Mouse (Mus musculus): ENCODE measurements around the gene Smpdl3b. TPM values are rescaled to one million over a fixed set of nuclear protein-coding genes. Genes with fewer than 3 reads are reported as not detected.
"Not testable (repeated sequence)": the region's sequence is repeated elsewhere in the genome, so short reads cannot be mapped to it uniquely, and the experiment has no call there.

Smpdl3b gene
- total RNA-seq, 4 experiments from 2014 or later: 1.4 to 5.1 (median 3.1) TPM

GRCm38 (mm10) chr4:132778562-132779201 is 21.6 kb upstream of the Smpdl3b start:
- no peak for DNase-seq

GRCm38 (mm10) chr4:132776764-132777163 is 19.7 kb upstream of the Smpdl3b start:
- peak; percentile 35 for DNase-seq

DNA sequence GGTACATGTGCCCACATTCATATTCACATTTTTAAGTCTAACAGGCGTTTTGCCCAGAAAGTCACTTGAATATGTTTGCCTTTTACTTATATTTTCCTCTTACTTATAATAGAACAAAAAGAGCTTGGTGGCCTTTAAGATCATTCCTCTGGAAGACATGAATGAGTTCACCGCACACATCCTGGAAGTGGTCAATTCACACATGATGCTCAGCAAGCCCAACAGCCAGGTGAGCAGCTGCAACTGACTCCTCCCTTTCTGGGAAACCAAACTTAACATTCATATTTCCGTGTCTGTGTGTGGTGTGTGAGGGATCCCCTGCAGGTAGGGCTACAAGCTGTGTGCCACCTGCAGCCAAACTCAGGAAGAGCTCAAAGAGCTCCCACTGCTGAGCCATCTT is 17.9 kb upstream of the Smpdl3b start:
- DNase-seq: no peak

- no peak for DNase-seq
Observed at GRCm38 (mm10) chr4:132771776-132772175, 14.7 kb upstream of the Smpdl3b start.

DNA sequence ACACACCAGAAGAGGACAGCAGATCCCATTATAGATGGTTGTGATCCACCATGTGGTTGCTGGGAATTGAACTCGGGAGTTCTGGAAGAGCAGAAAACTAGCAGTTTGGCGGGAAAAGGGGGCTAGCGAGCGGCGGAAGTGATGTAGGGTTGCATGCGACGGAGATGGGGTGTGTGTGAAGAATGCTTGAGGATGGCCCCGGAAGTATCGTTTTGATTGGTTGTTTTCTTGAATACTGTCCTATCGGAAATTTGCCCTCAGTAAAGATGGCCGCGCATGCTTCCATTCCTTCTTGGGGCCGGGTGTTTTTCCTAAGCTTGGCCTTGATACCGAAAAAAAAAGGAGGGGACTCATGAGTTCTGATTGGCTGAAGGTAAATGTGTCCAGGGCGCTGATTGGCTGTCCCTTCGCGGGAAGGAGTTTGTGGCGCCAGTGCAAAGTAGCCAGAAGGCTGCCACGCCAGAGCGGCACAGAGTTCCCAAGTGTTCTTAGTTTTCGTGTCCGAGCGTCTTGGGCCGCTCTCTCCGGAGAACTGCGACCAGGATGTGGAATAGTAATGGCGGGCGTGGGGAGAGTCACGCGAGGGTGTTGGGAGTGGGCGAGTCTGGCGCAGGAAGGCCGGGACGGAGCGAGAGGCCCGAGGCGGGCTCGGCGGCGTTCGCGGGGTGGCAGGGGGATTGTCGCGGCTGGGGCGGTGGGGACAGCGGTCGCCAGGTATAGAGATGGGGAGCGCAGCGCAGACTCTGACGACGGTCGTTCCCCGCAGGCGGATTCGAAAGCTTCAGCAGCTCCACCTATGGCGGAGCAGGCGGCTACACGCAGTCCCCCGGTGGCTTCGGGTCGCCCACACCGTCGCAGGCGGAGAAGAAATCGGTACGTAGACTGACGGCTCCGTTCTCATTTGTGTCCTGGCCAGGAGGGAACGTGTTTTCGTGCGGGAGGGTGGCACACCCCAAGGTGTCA is 11.1 kb upstream of the Smpdl3b start, which contains the start of gene Rpa2:
Gene Rpa2, plus strand, starts transcription at position 419 of the 963 bp plus-strand sequence.
- DNase-seq: peak; percentile 98

- DNase-seq: not testable (repeated sequence)
Observed at GRCm38 (mm10) chr4:132763125-132763524, 6.1 kb upstream of the Smpdl3b start.

GRCm38 (mm10) chr4:132762602-132763001 is 5.5 kb upstream of the Smpdl3b start:
- no peak for DNase-seq

- DNase-seq: no peak
Observed at GRCm38 (mm10) chr4:132760296-132760695, 3.2 kb upstream of the Smpdl3b start.

DNA sequence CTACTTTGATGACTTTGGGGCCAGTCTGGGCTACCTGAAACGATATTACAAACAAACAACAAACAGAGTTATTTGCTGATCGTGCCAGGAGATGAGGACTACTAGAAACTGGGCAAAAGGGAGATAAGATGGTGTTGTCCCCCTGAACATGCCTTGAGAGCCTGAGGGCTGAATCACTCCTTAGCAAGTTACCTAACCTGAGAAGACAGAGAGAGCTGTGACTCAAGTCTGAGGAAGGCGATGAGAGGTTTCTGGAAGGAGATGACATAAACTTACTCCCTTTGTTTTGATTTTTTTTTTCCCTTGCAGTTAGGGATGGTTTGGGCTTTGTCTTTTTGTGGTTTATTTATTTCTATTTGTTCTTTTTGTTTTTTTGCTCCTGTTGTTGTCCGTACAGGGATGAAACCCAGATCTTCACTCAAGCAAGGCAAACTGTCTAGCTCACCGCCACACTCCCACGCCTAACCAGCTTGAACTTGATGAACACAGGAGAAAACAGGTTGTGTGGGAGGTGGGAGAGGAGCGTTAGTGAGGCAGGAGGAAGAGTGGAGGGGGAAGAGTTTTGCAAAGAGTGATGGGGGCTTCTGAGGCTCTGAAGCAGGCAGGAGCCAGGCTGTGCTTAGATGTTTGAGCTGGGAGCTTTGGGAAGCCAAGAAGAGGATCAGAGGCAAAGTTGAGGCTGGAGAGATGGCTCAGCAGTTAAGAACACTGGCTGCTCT is 740 bp upstream of the Smpdl3b start:
- no peak for DNase-seq

DNA sequence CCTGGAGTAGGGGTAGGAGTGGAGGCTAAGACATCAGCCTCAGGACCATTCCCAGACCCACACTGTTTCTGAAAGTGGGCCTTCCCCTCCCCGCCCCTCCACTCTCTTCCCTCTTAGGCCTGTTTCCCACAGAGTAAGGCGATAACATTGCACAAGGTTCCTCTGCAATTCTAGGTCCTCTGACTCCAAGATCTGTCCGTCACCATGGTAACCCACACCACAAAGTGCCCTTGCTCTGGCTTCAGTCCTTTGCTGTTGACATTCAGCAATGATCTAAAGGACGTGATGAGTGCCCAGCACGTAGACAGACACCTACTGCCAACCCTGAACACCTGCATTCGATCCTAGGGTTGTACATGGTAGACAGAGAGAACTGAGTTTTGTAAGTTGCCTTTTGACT is 4.1 kb downstream of the Smpdl3b start:
- DNase-seq: no peak

DNA sequence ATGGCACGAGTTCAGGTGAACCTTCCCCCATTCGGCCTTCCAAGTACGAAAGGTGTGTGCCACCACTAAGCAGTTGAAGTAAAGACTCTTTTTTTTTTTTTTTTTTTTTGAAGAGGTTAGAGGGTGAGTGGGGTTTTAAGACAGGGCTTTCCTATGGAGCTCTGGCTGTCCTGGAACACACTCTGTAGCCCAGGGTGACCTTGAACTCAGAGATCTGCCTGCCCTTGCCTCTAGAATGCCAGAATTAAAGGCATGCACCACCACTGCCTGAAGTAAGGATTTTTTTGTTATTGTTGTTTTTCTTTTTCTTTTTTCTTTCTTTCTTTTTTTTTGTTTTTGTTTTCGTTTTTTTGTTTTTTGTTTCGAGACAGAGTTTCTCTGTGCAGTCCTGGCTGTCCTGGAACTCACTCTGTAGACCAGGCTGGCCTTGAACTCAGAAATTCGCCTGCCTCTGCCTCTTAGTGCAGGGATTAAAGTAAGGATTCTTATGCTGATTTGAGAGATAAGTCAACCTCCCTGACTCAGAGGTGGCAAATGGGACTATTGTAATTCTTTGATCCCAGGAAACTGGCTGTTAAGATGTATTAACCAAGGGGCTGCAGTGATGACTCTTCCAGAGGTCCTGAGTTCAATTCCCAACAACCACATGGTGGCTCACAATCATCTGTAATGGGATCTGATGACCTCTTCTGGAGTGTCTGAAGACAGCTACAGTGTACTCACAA is 7.6 kb downstream of the Smpdl3b start:
- no peak for DNase-seq

DNA sequence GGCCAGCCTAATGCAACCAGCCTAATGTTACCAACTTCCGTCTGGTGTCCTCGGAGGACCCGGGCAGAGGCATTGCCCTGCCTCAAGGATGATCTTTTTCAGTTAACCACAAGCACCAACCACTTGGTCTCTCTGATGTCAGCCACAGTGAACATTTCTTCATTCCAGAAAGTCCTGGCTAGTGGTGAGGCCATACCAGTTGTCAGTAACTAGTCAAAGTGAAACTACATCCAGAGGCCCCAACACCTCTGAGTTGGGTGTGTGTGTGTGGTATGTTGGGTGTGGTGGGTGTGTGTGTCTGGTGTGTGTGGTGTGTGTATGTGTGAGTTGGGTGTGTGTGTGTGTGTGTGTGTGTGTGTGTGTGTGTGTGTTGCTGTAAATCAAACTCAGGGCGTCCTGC is 8.3 kb downstream of the Smpdl3b start:
- DNase-seq: no peak

DNA sequence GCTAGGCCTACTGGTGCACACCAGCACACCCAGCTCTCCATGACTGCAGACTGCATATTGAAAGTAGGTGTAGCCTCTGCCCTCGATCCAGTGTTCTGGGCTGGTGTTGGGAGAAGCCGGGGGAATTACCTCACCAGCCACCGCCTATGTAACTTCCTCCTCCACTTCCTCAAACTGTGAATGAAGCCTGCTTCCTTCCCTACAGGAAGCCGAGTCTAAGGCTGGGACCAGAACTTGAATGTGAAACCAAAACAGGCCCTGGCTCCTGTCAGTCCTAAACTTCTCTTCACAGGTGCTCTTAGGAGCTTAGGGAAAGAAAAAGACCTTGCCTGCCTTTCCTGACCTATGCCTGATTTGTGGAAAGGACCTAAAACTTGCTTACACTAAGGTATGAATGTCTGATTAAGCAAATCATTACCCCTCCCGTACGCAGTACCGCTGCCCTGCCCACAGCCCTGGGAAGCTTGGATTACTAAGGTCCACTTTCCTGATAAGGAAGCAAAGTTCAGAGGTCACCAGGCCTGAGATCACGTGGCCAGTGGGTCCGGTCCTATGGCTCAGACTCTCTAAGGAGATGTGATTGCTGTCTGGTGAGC is 9.3 kb downstream of the Smpdl3b start:
- peak; percentile 17 for DNase-seq

GRCm38 (mm10) chr4:132746911-132747517 is 10.0 kb downstream of the Smpdl3b start:
- DNase-seq: no peak

DNA sequence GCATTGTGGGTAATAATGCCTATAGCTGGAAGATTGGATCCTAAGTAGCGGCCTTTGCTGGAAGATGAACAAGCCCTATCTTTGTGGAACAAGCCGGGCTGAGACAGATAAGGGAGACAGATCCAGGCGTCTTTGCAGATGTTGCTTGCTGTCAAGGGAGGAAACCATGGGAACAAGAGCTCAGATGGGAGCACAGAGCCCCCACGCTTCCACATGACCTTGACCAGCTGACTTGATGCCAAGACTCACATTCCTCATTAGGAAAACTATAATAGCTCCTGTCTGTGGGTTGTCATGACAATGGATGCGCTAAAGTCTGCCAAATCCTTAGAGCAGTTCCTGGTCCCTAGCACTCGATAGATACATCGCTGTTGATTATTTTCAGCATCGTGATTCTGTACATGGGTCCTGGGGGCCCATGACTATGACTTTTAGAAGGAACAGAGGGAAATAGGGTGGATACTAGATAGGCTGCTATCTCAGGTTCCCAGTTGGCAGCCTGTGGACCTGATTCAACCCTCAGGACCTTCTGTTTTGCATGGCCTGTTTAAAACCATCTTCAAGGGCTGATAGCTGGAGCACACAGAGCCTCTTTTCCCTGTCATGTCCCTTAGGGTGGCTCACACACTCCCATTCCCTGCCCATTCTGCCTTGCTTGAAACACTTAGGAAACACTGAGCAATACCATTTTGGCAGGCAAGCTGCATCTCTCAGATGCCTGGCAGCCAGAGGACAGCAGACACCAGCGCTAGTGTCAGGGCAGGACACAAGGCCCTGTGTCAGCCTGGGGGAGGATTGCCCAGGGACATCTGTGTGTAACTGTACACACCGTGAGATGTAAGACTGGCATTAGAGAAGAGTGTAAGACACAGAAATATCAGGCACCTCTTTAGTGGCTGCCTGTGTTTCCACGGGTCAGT is 12.8 kb downstream of the Smpdl3b start:
- DNase-seq: peak; percentile 19

- DNase-seq: no peak
Observed at GRCm38 (mm10) chr4:132741491-132741890, 15.6 kb downstream of the Smpdl3b start.

GRCm38 (mm10) chr4:132737154-132737553 is 19.9 kb downstream of the Smpdl3b start:
- DNase-seq: not testable (repeated sequence)

DNA sequence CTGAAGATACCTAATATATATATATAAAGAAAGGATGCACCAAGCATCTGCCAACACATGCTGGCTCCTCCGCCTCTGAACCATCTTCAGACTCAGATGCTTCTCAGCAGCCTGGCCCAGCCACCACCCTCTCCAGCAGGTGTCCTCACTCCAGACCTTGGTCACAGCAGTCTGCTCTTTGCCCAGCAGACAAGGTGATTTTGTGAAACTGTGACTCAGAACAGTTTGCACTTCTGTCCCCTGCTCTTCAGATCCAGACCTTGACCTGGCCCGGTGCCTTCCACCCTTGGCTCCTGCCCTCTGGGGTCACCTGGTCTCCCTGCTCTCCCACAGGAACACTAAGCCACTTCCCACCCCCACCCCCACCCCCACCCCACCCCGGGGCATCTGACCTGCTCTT is 21.2 kb downstream of the Smpdl3b start:
- DNase-seq: no peak

- no peak for DNase-seq
Observed at GRCm38 (mm10) chr4:132735389-132735788, 21.7 kb downstream of the Smpdl3b start.

DNA sequence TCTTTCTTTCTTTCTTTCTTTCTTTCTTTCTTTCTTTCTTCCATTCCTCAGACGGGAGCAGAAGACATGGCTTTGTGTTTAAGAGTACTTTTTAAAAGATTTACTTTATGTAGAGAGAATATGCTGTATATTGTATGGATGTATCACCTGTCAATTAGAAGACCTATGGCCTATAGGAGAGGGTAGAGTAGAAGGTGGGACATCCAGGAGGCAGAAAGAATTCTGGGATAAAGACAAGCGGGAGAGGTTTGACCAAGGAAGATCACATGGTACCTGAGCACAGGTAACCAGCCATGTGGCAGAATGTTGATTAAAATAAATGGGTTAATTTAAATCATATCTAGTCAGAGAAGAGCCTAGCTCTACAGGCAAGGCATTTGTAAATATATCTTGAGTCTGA is 22.3 kb downstream of the Smpdl3b start:
- DNase-seq: no peak
